Mouse (Mus musculus) forebrain, postnatal 0 days (tissue): Measurements from ENCODE around the gene Phxr2. TPM values are rescaled to one million over a fixed set of nuclear protein-coding genes. Genes with fewer than 3 reads are reported as not detected.
"Not testable (repeated sequence)": the region's sequence is repeated elsewhere in the genome, so short reads cannot be mapped to it uniquely, and the experiment has no call there.

Experiments
- ATAC-seq: fragments of 200-750 bp; cut with Nextera tagmentation; 2 replicates; pipeline ENCODE4 v1.8.0; 2017; ENCODE audit warnings: mild to moderate bottlenecking, moderate library complexity
- DNase-seq: peaks from one replicate; pipeline ENCODE4 v3.0.0-alpha.2; 2015
- H3K27ac ChIP-seq: fragments of 300-500 bp; sonication (generic); 2 replicates; pipeline ENCODE4 v1.5.1; 2014; ENCODE audit warnings: low read depth, mild to moderate bottlenecking, antibody characterized with exemption, low read length, moderate library complexity, mixed read lengths
- H3K27me3 ChIP-seq: fragments of 300-500 bp; sonication (generic); 2 replicates; pipeline ENCODE4 v1.6.1; 2014; ENCODE audit warnings: mild to moderate bottlenecking, low read length, mixed read lengths; ENCODE audit not compliant: insufficient read depth
- H3K36me3 ChIP-seq: fragments of 300-500 bp; sonication (generic); 2 replicates; pipeline ENCODE4 v1.6.1; 2014; ENCODE audit warnings: mild to moderate bottlenecking, moderate library complexity; ENCODE audit not compliant: insufficient read depth
- H3K4me1 ChIP-seq: fragments of 300-500 bp; sonication (generic); 2 replicates; pipeline ENCODE4 v1.6.1; 2014; ENCODE audit warnings: antibody characterized with exemption; ENCODE audit not compliant: insufficient read depth
- H3K4me2 ChIP-seq: fragments of 300-500 bp; sonication (generic); 2 replicates; pipeline ENCODE4 v1.6.1; 2014; ENCODE audit warnings: low read depth, mild to moderate bottlenecking, moderate library complexity
- H3K4me3 ChIP-seq: fragments of 300-500 bp; sonication (generic); 2 replicates; pipeline ENCODE4 v1.5.1; 2014; ENCODE audit warnings: low read depth, low read length, mixed read lengths
- H3K9ac ChIP-seq: fragments of 300-500 bp; sonication (generic); 2 replicates; pipeline ENCODE4 v1.6.1; 2014; ENCODE audit warnings: mild to moderate bottlenecking
- H3K9me3 ChIP-seq: fragments of 300-500 bp; sonication (generic); 2 replicates; pipeline ENCODE4 v1.6.1; 2016; ENCODE audit warnings: low read length
- CTCF ChIP-seq: sonication (generic); IDR thresholded peaks from 2 replicates; pipeline ENCODE4 v1.5.1; 2016; ENCODE audit warnings: antibody characterized with exemption, control low read depth, low read depth
- WGBS: fragments of 180-500 bp; shearing (Covaris S2); extraction: QIAGEN DNeasy Blood & Tissue Kit; methylation state at CpG from one replicate; pipeline ENCODE4 v1.1.7; 2014; 5-methylcytosine and 5-hydroxymethylcytosine counted together
- polyA plus RNA-seq: library from polyadenylated mRNA; unstranded; fragments of >200 nt; fragmentation: Nextera tagmentation; extraction: Ambion mirVana; gene quantifications from 2 replicates; pipeline ENCODE4 v1.2.1, GENCODE M21; 2015
- total RNA-seq: library from RNA; depleted of rRNA; stranded (reverse); fragments of >200 nt; gene quantifications from 2 replicates; pipeline ENCODE4 v1.2.3, GENCODE M21; 2014

The Phxr2 gene
- total and polyA plus RNA-seq, 2 experiments from 2014 or later = not detected

- 77% methylated on average over 7 of the region's 7 CpGs for WGBS
- Histone ChIP-seq H3K27ac (no peak overlapping the region), H3K9me3 (no peaks in the 10 kb centered on the region), H3K36me3 (no peaks in the 10 kb centered on the region), H3K4me2 (no peak overlapping the region), H3K4me3 (no peak overlapping the region), H3K4me1 (no peaks in the 10 kb centered on the region), H3K27me3 (no peaks in the 10 kb centered on the region), H3K9ac (no peak overlapping the region)
- DNase-seq (no peak), ATAC-seq (no peak)
- TF ChIP-seq CTCF = no peak
Observed at GRCm38 (mm10) chr10:99165751-99166282, 39.7 kb upstream of the Phxr2 start.

GRCm38 (mm10) chr10:99164871-99165477 is 38.8 kb upstream of the Phxr2 start:
- no peaks in the 10 kb centered on the region for H3K9me3 ChIP-seq
- ATAC-seq = peak; percentile 76
- TF ChIP-seq CTCF = peak; percentile 74
- H3K4me3 ChIP-seq = no peak overlapping the region
- DNase-seq = peak; percentile 71
- H3K4me1 ChIP-seq = no peaks in the 10 kb centered on the region
- no peak overlapping the region for H3K4me2 ChIP-seq
- no peak overlapping the region for H3K27ac ChIP-seq
- no peak overlapping the region for H3K9ac ChIP-seq
- WGBS = 40% methylated on average over 13 of the region's 13 CpGs
- H3K36me3 ChIP-seq = no peaks in the 10 kb centered on the region
- no peaks in the 10 kb centered on the region for H3K27me3 ChIP-seq

GRCm38 (mm10) chr10:99163002-99163401 is 36.9 kb upstream of the Phxr2 start:
- Histone ChIP-seq H3K4me1 (no peaks in the 10 kb centered on the region), H3K4me2 (no peak overlapping the region), H3K36me3 (no peaks in the 10 kb centered on the region; the same call in 1 of the 2 replicates), H3K27ac (no peak overlapping the region), H3K4me3 (no peak overlapping the region), H3K27me3 (no peaks in the 10 kb centered on the region), H3K9me3 (no peaks in the 10 kb centered on the region), H3K9ac (no peak overlapping the region)
- no peak for DNase-seq
- no peak for TF ChIP-seq CTCF
- WGBS = 62% methylated on average over 5 of the region's 5 CpGs
- no peak for ATAC-seq

GRCm38 (mm10) chr10:99161987-99162582 is 36.0 kb upstream of the Phxr2 start:
- Histone ChIP-seq H3K4me1 (no peaks in the 10 kb centered on the region), H3K4me3 (no peak overlapping the region), H3K27ac (no peak overlapping the region), H3K36me3 (no peaks in the 10 kb centered on the region; the same call in 1 of the 2 replicates), H3K4me2 (no peak overlapping the region), H3K9me3 (no peaks in the 10 kb centered on the region), H3K27me3 (no peaks in the 10 kb centered on the region), H3K9ac (no peak overlapping the region)
- peak; percentile 68 for TF ChIP-seq CTCF
- DNase-seq = peak; percentile 45
- ATAC-seq = no peak
- 39% methylated on average over 8 of the region's 8 CpGs for WGBS

GRCm38 (mm10) chr10:99157697-99158096 is 31.6 kb upstream of the Phxr2 start:
- not testable (repeated sequence) for H3K4me2 ChIP-seq, ATAC-seq, H3K4me1 ChIP-seq, H3K4me3 ChIP-seq, H3K36me3 ChIP-seq, H3K27ac ChIP-seq, H3K9ac ChIP-seq, DNase-seq, H3K9me3 ChIP-seq, H3K27me3 ChIP-seq
- WGBS = 92% methylated on average over 9 of the region's 10 CpGs

- peaks cover 3% of the 10 kb centered on the region; the same call in 1 of the 2 replicates for H3K36me3 ChIP-seq
- no peak overlapping the region for H3K4me3 ChIP-seq
- no peaks in the 10 kb centered on the region for H3K27me3 ChIP-seq
- TF ChIP-seq CTCF = peak; percentile 41; the same call in 1 of the 2 replicates
- no peak overlapping the region for H3K4me2 ChIP-seq
- no peak overlapping the region for H3K27ac ChIP-seq
- DNase-seq = no peak
- ATAC-seq = peak; percentile 36; the same call in 1 of the 2 replicates
- no peak overlapping the region for H3K9ac ChIP-seq
- no peaks in the 10 kb centered on the region for H3K4me1 ChIP-seq
- H3K9me3 ChIP-seq = no peaks in the 10 kb centered on the region
- 90% methylated on average over 5 of the region's 5 CpGs for WGBS
Observed at GRCm38 (mm10) chr10:99156808-99157207, 30.7 kb upstream of the Phxr2 start.

GRCm38 (mm10) chr10:99154635-99155034 is 28.5 kb upstream of the Phxr2 start:
- H3K9me3 ChIP-seq = no peaks in the 10 kb centered on the region
- peaks cover 3% of the 10 kb centered on the region; the same call in 1 of the 2 replicates for H3K36me3 ChIP-seq
- no peak overlapping the region for H3K27ac ChIP-seq
- H3K9ac ChIP-seq = no peak overlapping the region
- H3K4me2 ChIP-seq = no peak overlapping the region
- H3K4me1 ChIP-seq = no peaks in the 10 kb centered on the region
- no peak overlapping the region for H3K4me3 ChIP-seq
- no peaks in the 10 kb centered on the region for H3K27me3 ChIP-seq
- DNase-seq = no peak
- ATAC-seq = no peak
- TF ChIP-seq CTCF = no peak
- WGBS = 81% methylated on average over 8 of the region's 8 CpGs
